Comparison of ENCODE assay signal across 31 mouse cellular contexts in the genomic region with DNA sequence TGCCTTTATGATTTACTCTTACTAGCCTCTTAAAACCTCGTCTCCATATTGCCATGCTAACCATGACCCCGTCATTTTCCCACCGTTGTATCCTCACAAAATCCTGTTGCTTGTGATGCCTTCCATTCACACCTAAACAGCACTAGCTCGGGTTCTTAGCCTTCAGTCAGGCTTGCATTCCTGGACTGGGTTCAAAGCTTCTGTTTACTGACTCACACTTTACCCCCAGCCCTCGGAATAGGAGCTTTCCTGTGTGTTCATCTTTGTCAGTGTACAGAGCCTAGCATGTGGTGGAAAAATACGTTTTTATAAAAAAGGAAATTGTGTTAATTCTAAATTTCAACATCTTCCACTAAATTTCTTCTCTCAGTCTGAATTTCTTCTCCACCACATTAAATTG.
"Had no signal": no experiment of that assay in that cellular context is flagged by ENCODE, and none has a peak within 500 bp of the region (broad histone marks: within the 10 kb centered on the region; RNA-seq: fewer than 3 reads in every experiment).

No protein-coding gene starts in this region.

- H3K4me3 ChIP-seq: limb, embryonic 10.5 days; limb, embryonic 12.5 days; limb, embryonic 13.5 days; limb, embryonic 15.5 days; liver, embryonic 12.5 days; liver, embryonic 13.5 days; liver, embryonic 15.5 days; lung, embryonic 15.5 days; megakaryocyte, embryonic 14.5 days; midbrain, embryonic 10.5 days; midbrain, embryonic 12.5 days; midbrain, embryonic 13.5 days; midbrain, embryonic 15.5 days; myocyte; neural tube, embryonic 12.5 days had no signal

- H3K36me3 ChIP-seq: lung, embryonic 15.5 days; midbrain, embryonic 15.5 days had no signal

- H3K4me2 ChIP-seq: limb, embryonic 12.5 days; limb, embryonic 13.5 days; limb, embryonic 15.5 days; liver, embryonic 11.5 days; liver, embryonic 12.5 days; liver, embryonic 13.5 days; liver, embryonic 15.5 days; lung, embryonic 14.5 days; lung, embryonic 15.5 days; midbrain, embryonic 11.5 days; midbrain, embryonic 12.5 days; midbrain, embryonic 13.5 days; midbrain, embryonic 15.5 days; neural tube, embryonic 12.5 days had no signal

- DNase-seq: left cerebral cortex, postnatal 4 days; liver, embryonic 13.5 days; liver, postnatal 0 days; lung, adult 18-20 months; lung, adult 2 months; lung, embryonic 14.5 days; lung, postnatal 10 days; lung, postnatal 14 days; lung, postnatal 36 days; lung, postnatal 4 days; midbrain, embryonic 14.5 days had no signal

- H3K9ac ChIP-seq: limb, embryonic 12.5 days; limb, embryonic 13.5 days; limb, embryonic 15.5 days; liver, embryonic 12.5 days; liver, embryonic 13.5 days; liver, embryonic 14.5 days; liver, embryonic 15.5 days; liver, postnatal 0 days; lung, embryonic 14.5 days; lung, embryonic 15.5 days; midbrain, embryonic 12.5 days; midbrain, embryonic 13.5 days; midbrain, embryonic 15.5 days; neural tube, embryonic 12.5 days had no signal

- H3K4me1 ChIP-seq: limb, embryonic 10.5 days; limb, embryonic 12.5 days; limb, embryonic 13.5 days; limb, embryonic 15.5 days; liver, embryonic 15.5 days; lung, embryonic 15.5 days; megakaryocyte, embryonic 14.5 days; midbrain, embryonic 15.5 days; neural tube, embryonic 12.5 days had no signal

- H3K27me3 ChIP-seq: limb, embryonic 12.5 days; limb, embryonic 13.5 days; limb, embryonic 15.5 days; liver, embryonic 12.5 days; liver, embryonic 13.5 days; liver, embryonic 15.5 days; lung, embryonic 15.5 days; megakaryocyte, embryonic 14.5 days; midbrain, embryonic 12.5 days; midbrain, embryonic 13.5 days; midbrain, embryonic 15.5 days; neural tube, embryonic 12.5 days had no signal

- ATAC-seq: liver, embryonic 12.5 days; liver, postnatal 0 days; lung, postnatal 0 days; midbrain, embryonic 13.5 days; midbrain, embryonic 15.5 days; midbrain, embryonic 16.5 days had no signal

- H3K27ac ChIP-seq: limb, embryonic 10.5 days; limb, embryonic 12.5 days; limb, embryonic 13.5 days; limb, embryonic 15.5 days; liver, embryonic 12.5 days; liver, embryonic 13.5 days; liver, embryonic 14.5 days; liver, embryonic 15.5 days; lung, embryonic 15.5 days; macrophage; midbrain, embryonic 10.5 days; midbrain, embryonic 12.5 days; midbrain, embryonic 13.5 days; midbrain, embryonic 15.5 days; neural tube, embryonic 12.5 days had no signal

- H3K9me3 ChIP-seq: limb, embryonic 10.5 days; limb, embryonic 12.5 days; limb, embryonic 13.5 days; limb, embryonic 15.5 days; liver, embryonic 12.5 days; liver, embryonic 13.5 days; liver, embryonic 15.5 days; lung, embryonic 15.5 days; megakaryocyte, embryonic 14.5 days; midbrain, embryonic 10.5 days; midbrain, embryonic 12.5 days; midbrain, embryonic 13.5 days; midbrain, embryonic 15.5 days; neural tube, embryonic 12.5 days had no signal
